Mouse (Mus musculus) cerebellum, adult 2 months (tissue): Measurements from ENCODE around the gene Rtcb.

Source experiments
- CTCF ChIP-seq: fragments of 200-500 bp; IDR thresholded peaks from 2 replicates; pipeline ENCODE4 v1.5.1; 2011; ENCODE audit warnings: low read depth, mild to moderate bottlenecking, control low read depth, low read length, moderate library complexity, borderline replicate concordance; ENCODE audit not compliant: insufficient read depth
- POLR2A ChIP-seq: fragments of 200-500 bp; IDR thresholded peaks from 2 replicates; pipeline ENCODE4 v1.6.1; 2011; ENCODE audit warnings: low read length, control low read depth, borderline replicate concordance; ENCODE audit not compliant: insufficient read depth

DNA sequence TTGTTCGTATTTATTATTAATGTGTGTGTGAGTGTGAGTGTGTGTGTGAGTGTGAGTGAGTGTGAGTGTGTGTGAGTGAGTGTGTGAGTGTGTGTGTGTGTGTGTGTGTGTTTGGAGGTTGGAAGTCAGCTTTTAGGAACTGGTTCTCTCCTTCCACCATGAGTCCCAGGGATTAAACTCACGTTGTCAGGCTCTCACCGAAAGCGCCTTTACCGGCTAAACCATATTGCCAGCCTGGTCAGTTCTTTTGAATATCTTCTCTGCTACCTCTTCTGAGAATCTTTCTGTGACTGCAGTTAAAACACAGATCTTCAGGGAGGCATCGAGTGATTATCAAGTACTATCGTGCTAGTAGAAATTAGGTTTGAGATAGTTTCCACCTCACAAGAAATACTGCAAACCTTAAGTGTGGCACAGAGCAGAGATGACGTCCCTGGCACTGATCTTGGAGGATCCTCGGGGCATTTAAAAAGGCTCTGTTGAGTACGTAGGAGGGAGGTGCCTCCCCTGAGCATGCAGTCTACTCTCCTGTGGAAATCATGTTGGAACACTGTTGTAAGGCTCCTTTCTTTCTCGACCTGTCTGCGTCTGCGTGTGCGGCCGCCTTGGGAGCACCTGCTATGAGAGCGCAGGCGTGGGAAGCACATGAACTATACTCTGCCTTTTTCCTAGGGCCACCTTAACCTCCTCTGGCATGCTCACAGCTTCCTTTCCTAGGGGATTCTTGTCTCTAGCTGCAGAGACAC, 10.0 kb upstream of the Rtcb start:
- TF ChIP-seq CTCF (no peak), POLR2A (no peak)
